Mouse (Mus musculus): ENCODE results near the gene Lsm5. TPM values are rescaled to one million over a fixed set of nuclear protein-coding genes. Genes with fewer than 3 reads are reported as not detected.
A peak's percentile ranks its signal among the peaks of the same experiment; 100 is the strongest.

Gene Lsm5
- polyA plus RNA-seq, 1 experiment from 2014 or later: 184 TPM

GRCm38 (mm10) chr6:56714186-56714573, 9.7 kb upstream of the Lsm5 start:
- H3K9me3 ChIP-seq (ENCODE audit: control insufficient read depth, low read length): no peaks in the 10 kb centered on the region
- peak overlapping the region; percentile 50; the same call in 1 of the 2 replicates for H3K4me2 ChIP-seq (replicated peaks; ENCODE audit: low read depth, low read length)
- H3K27me3 ChIP-seq (ENCODE audit: control insufficient read depth, insufficient read depth, low read length): no peaks in the 10 kb centered on the region
- ATAC-seq (ENCODE audit: low FRiP score) (no peak), DNase-seq (ENCODE audit: low spot score) (no peak)
- peak overlapping the region; percentile 75; the same call in 1 of the 2 replicates for H3K4me3 ChIP-seq (ENCODE audit: low read depth, low read length)
- H3K36me3 ChIP-seq (ENCODE audit: control insufficient read depth, insufficient read depth, low read length): no peaks in the 10 kb centered on the region
- H3K27ac ChIP-seq (ENCODE audit: low read depth, low read length): no peak overlapping the region
- H3K4me1 ChIP-seq (replicated peaks; ENCODE audit: control insufficient read depth, insufficient read depth, low read length): no peaks in the 10 kb centered on the region
- H3K9ac ChIP-seq (ENCODE audit: low read depth, low read length): no peak overlapping the region
- 59% methylated on average over 7 of the region's 7 CpGs for WGBS

GRCm38 (mm10) chr6:56692445-56692844, 12.1 kb downstream of the Lsm5 start:
- no peak overlapping the region for H3K9ac ChIP-seq (ENCODE audit: low read depth, low read length)
- no peak overlapping the region for H3K4me3 ChIP-seq (ENCODE audit: low read depth, low read length)
- 87% methylated on average over 4 of the region's 4 CpGs for WGBS
- no peak overlapping the region for H3K27ac ChIP-seq (ENCODE audit: low read depth, low read length)
- ATAC-seq (ENCODE audit: low FRiP score): no peak
- H3K4me2 ChIP-seq (replicated peaks; ENCODE audit: low read depth, low read length): no peak overlapping the region
- no peaks in the 10 kb centered on the region for H3K4me1 ChIP-seq (replicated peaks; ENCODE audit: control insufficient read depth, insufficient read depth, low read length)
- no peaks in the 10 kb centered on the region for H3K27me3 ChIP-seq (ENCODE audit: control insufficient read depth, insufficient read depth, low read length)
- DNase-seq (ENCODE audit: low spot score): no peak
- no peaks in the 10 kb centered on the region for H3K36me3 ChIP-seq (ENCODE audit: control insufficient read depth, insufficient read depth, low read length)
- H3K9me3 ChIP-seq (ENCODE audit: control insufficient read depth, low read length): no peaks in the 10 kb centered on the region

- Histone ChIP-seq H3K9me3 (ENCODE audit: control insufficient read depth, low read length) (no peaks in the 10 kb centered on the region), H3K4me3 (ENCODE audit: low read depth, low read length) (no peak overlapping the region), H3K36me3 (ENCODE audit: control insufficient read depth, insufficient read depth, low read length) (no peaks in the 10 kb centered on the region), H3K4me2 (replicated peaks; ENCODE audit: low read depth, low read length) (no peak overlapping the region), H3K4me1 (replicated peaks; ENCODE audit: control insufficient read depth, insufficient read depth, low read length) (no peaks in the 10 kb centered on the region), H3K27ac (ENCODE audit: low read depth, low read length) (no peak overlapping the region), H3K27me3 (ENCODE audit: control insufficient read depth, insufficient read depth, low read length) (no peaks in the 10 kb centered on the region), H3K9ac (ENCODE audit: low read depth, low read length) (no peak overlapping the region)
- DNase-seq (ENCODE audit: low spot score): peak; percentile 87
- WGBS: 4% methylated on average over 2 of the region's 2 CpGs
- ATAC-seq (ENCODE audit: low FRiP score): peak; percentile 68
Measured at GRCm38 (mm10) chr6:56691205-56691604, 13.3 kb downstream of the Lsm5 start.

- no peak overlapping the region for H3K9ac ChIP-seq (ENCODE audit: low read depth, low read length)
- 95% methylated on average over 3 of the region's 3 CpGs for WGBS
- H3K4me2 ChIP-seq (replicated peaks; ENCODE audit: low read depth, low read length): no peak overlapping the region
- no peaks in the 10 kb centered on the region for H3K4me1 ChIP-seq (replicated peaks; ENCODE audit: control insufficient read depth, insufficient read depth, low read length)
- no peaks in the 10 kb centered on the region for H3K9me3 ChIP-seq (ENCODE audit: control insufficient read depth, low read length)
- H3K27ac ChIP-seq (ENCODE audit: low read depth, low read length): no peak overlapping the region
- ATAC-seq (ENCODE audit: low FRiP score): no peak
- DNase-seq (ENCODE audit: low spot score): no peak
- no peaks in the 10 kb centered on the region for H3K27me3 ChIP-seq (ENCODE audit: control insufficient read depth, insufficient read depth, low read length)
- no peaks in the 10 kb centered on the region for H3K36me3 ChIP-seq (ENCODE audit: control insufficient read depth, insufficient read depth, low read length)
- H3K4me3 ChIP-seq (ENCODE audit: low read depth, low read length): no peak overlapping the region
Measured at GRCm38 (mm10) chr6:56688238-56688637, 16.3 kb downstream of the Lsm5 start.

- Histone ChIP-seq H3K9ac (ENCODE audit: low read depth, low read length) (no peak overlapping the region), H3K4me1 (replicated peaks; ENCODE audit: control insufficient read depth, insufficient read depth, low read length) (no peaks in the 10 kb centered on the region), H3K27me3 (ENCODE audit: control insufficient read depth, insufficient read depth, low read length) (no peaks in the 10 kb centered on the region), H3K9me3 (ENCODE audit: control insufficient read depth, low read length) (no peaks in the 10 kb centered on the region), H3K4me2 (replicated peaks; ENCODE audit: low read depth, low read length) (no peak overlapping the region), H3K27ac (ENCODE audit: low read depth, low read length) (no peak overlapping the region), H3K36me3 (ENCODE audit: control insufficient read depth, insufficient read depth, low read length) (no peaks in the 10 kb centered on the region), H3K4me3 (ENCODE audit: low read depth, low read length) (no peak overlapping the region)
- no peak for ATAC-seq (ENCODE audit: low FRiP score)
- 83% methylated on average over 3 of the region's 3 CpGs for WGBS
- no peak for DNase-seq (ENCODE audit: low spot score)
Measured at GRCm38 (mm10) chr6:56664410-56664809, 40.1 kb downstream of the Lsm5 start.

- Histone ChIP-seq H3K4me2 (replicated peaks; ENCODE audit: low read depth, low read length) (no peak overlapping the region), H3K4me1 (replicated peaks; ENCODE audit: control insufficient read depth, insufficient read depth, low read length) (no peaks in the 10 kb centered on the region), H3K9me3 (ENCODE audit: control insufficient read depth, low read length) (no peaks in the 10 kb centered on the region), H3K27me3 (ENCODE audit: control insufficient read depth, insufficient read depth, low read length) (peaks cover 3% of the 10 kb centered on the region; the same call in 1 of the 2 replicates), H3K27ac (ENCODE audit: low read depth, low read length) (no peak overlapping the region), H3K4me3 (ENCODE audit: low read depth, low read length) (no peak overlapping the region), H3K9ac (ENCODE audit: low read depth, low read length) (no peak overlapping the region), H3K36me3 (ENCODE audit: control insufficient read depth, insufficient read depth, low read length) (no peaks in the 10 kb centered on the region)
- DNase-seq (ENCODE audit: low spot score): no peak
- 84% methylated on average over 8 of the region's 8 CpGs for WGBS
- no peak for ATAC-seq (ENCODE audit: low FRiP score)
Measured at GRCm38 (mm10) chr6:56655393-56655792, 49.1 kb downstream of the Lsm5 start.

GRCm38 (mm10) chr6:56652121-56652592, 52.4 kb downstream of the Lsm5 start:
- DNase-seq (ENCODE audit: low spot score): peak; percentile 56
- Histone ChIP-seq H3K27ac (ENCODE audit: low read depth, low read length) (no peak overlapping the region), H3K36me3 (ENCODE audit: control insufficient read depth, insufficient read depth, low read length) (no peaks in the 10 kb centered on the region), H3K4me2 (replicated peaks; ENCODE audit: low read depth, low read length) (peak overlapping the region; percentile 85), H3K9ac (ENCODE audit: low read depth, low read length) (peak overlapping the region; percentile 50), H3K4me1 (replicated peaks; ENCODE audit: control insufficient read depth, insufficient read depth, low read length) (no peaks in the 10 kb centered on the region), H3K9me3 (ENCODE audit: control insufficient read depth, low read length) (no peaks in the 10 kb centered on the region), H3K27me3 (ENCODE audit: control insufficient read depth, insufficient read depth, low read length) (peaks cover 3% of the 10 kb centered on the region; the same call in 1 of the 2 replicates), H3K4me3 (ENCODE audit: low read depth, low read length) (peak overlapping the region; percentile 40)
- WGBS: under 1% methylated on average over 36 of the region's 36 CpGs
- ATAC-seq (ENCODE audit: low FRiP score): peak; percentile 67; the same call in 1 of the 2 replicates

Other genes with a start within 250 kb of the Lsm5 start
- 3.8 and 6.0 TPM in 2 replicates for gene Pde1c, start 135.6 kb downstream of the Lsm5 start, polyA plus RNA-seq (2014; fragmentation: Nextera tagmentation; extraction: Ambion mirVana)
- 32.9 TPM in 2 replicates for gene Avl9, start 10.2 kb upstream of the Lsm5 start, polyA plus RNA-seq (2014; fragmentation: Nextera tagmentation; extraction: Ambion mirVana)
- gene Kbtbd2, start 93.1 kb upstream of the Lsm5 start, polyA plus RNA-seq (2014; fragmentation: Nextera tagmentation; extraction: Ambion mirVana): 37.4 and 39.7 TPM in 2 replicates
- gene Fkbp9, start 127.3 kb upstream of the Lsm5 start, polyA plus RNA-seq (2014; fragmentation: Nextera tagmentation; extraction: Ambion mirVana): 55.4 and 61.4 TPM in 2 replicates
- gene Nt5c3, start 219.2 kb upstream of the Lsm5 start, polyA plus RNA-seq (2014; fragmentation: Nextera tagmentation; extraction: Ambion mirVana): 98.1 and 102 TPM in 2 replicates
- 0.15 and 0.38 TPM in 2 replicates for gene Vmn1r4, start 219.3 kb upstream of the Lsm5 start, polyA plus RNA-seq (2014; fragmentation: Nextera tagmentation; extraction: Ambion mirVana)